Mouse (Mus musculus): ENCODE measurements around the gene Abcc12. TPM values are rescaled to one million over a fixed set of nuclear protein-coding genes. Genes with fewer than 3 reads are reported as not detected.

The Abcc12 gene
- total RNA-seq, 2 experiments from 2014 or later = not detected

- DNase-seq = peak; percentile 44
- intact Hi-C loops (cut with DNase I) = loop anchor here (5.0 kb wide), 1 partner anchor 838 kb away; no protein-coding TSS in a partner anchor
- peak overlapping the region; percentile 72; the same call in 1 of the 2 replicates for H3K27ac ChIP-seq
- no peak for TF ChIP-seq CTCF (IDR thresholded peaks at IDR 0.05)
- no peak overlapping the region for H3K4me3 ChIP-seq
Observed at GRCm38 (mm10) chr8:86535068-86535560, 45.4 kb downstream of the Abcc12 start.

- intact Hi-C loops (cut with DNase I) = no loop called here
- no peak for TF ChIP-seq CTCF (IDR thresholded peaks at IDR 0.05)
- DNase-seq = no peak
- Histone ChIP-seq H3K4me3 (no peak overlapping the region), H3K27ac (no peak overlapping the region)
Observed at GRCm38 (mm10) chr8:86529714-86530113, 50.8 kb downstream of the Abcc12 start.

- H3K4me3 ChIP-seq = no peak overlapping the region
- intact Hi-C loops (cut with DNase I) = no loop called here
- no peak overlapping the region for H3K27ac ChIP-seq
- no peak for DNase-seq
- TF ChIP-seq CTCF (IDR thresholded peaks at IDR 0.05) = no peak
Observed at GRCm38 (mm10) chr8:86527336-86528029, 53.0 kb downstream of the Abcc12 start.

GRCm38 (mm10) chr8:86526808-86527207, 53.7 kb downstream of the Abcc12 start:
- Histone ChIP-seq H3K4me3 (no peak overlapping the region), H3K27ac (no peak overlapping the region)
- no peak for TF ChIP-seq CTCF (IDR thresholded peaks at IDR 0.05)
- intact Hi-C loops (cut with DNase I) = no loop called here
- no peak for DNase-seq

- Histone ChIP-seq H3K27ac (no peak overlapping the region), H3K4me3 (no peak overlapping the region)
- no peak for DNase-seq
- intact Hi-C loops (cut with DNase I) = no loop called here
- no peak for TF ChIP-seq CTCF (IDR thresholded peaks at IDR 0.05)
Observed at GRCm38 (mm10) chr8:86514203-86514602, 66.3 kb downstream of the Abcc12 start.

GRCm38 (mm10) chr8:86512886-86513285, 67.6 kb downstream of the Abcc12 start:
- TF ChIP-seq CTCF (IDR thresholded peaks at IDR 0.05) = no peak
- DNase-seq = no peak
- intact Hi-C loops (cut with DNase I) = no loop called here
- no peak overlapping the region for H3K4me3 ChIP-seq
- no peak overlapping the region for H3K27ac ChIP-seq

- TF ChIP-seq CTCF (IDR thresholded peaks at IDR 0.05) = no peak
- no peak for DNase-seq
- Histone ChIP-seq H3K4me3 (no peak overlapping the region), H3K27ac (no peak overlapping the region)
- intact Hi-C loops (cut with DNase I) = no loop called here
Observed at GRCm38 (mm10) chr8:86512131-86512792, 68.2 kb downstream of the Abcc12 start.

GRCm38 (mm10) chr8:86501341-86501740, 79.1 kb downstream of the Abcc12 start:
- intact Hi-C loops (cut with DNase I) = no loop called here
- no peak for DNase-seq
- TF ChIP-seq CTCF (IDR thresholded peaks at IDR 0.05) = no peak

GRCm38 (mm10) chr8:86495056-86495455, 85.4 kb downstream of the Abcc12 start:
- intact Hi-C loops (cut with DNase I) = no loop called here
- no peak overlapping the region for H3K27ac ChIP-seq
- TF ChIP-seq CTCF (IDR thresholded peaks at IDR 0.05) = no peak
- H3K4me3 ChIP-seq = no peak overlapping the region
- no peak for DNase-seq

More at GRCm38 (mm10) chr8:86501341-86501740, 79.1 kb downstream of the Abcc12 start:
- no peak overlapping the region for H3K27ac ChIP-seq
- no peak overlapping the region for H3K4me3 ChIP-seq

GRCm38 (mm10) chr8:86493841-86494240, 86.6 kb downstream of the Abcc12 start:
- no peak for DNase-seq
- Histone ChIP-seq H3K4me3 (no peak overlapping the region), H3K27ac (no peak overlapping the region)
- intact Hi-C loops (cut with DNase I) = no loop called here
- no peak for TF ChIP-seq CTCF (IDR thresholded peaks at IDR 0.05)

- no peak for DNase-seq
- H3K4me3 ChIP-seq = no peak overlapping the region
- no peak overlapping the region for H3K27ac ChIP-seq
- intact Hi-C loops (cut with DNase I) = no loop called here
- no peak for TF ChIP-seq CTCF (IDR thresholded peaks at IDR 0.05)
Observed at GRCm38 (mm10) chr8:86485411-86485810, 95.1 kb downstream of the Abcc12 start.

GRCm38 (mm10) chr8:86484244-86484643, 96.2 kb downstream of the Abcc12 start:
- no peak overlapping the region for H3K27ac ChIP-seq
- DNase-seq = no peak
- H3K4me3 ChIP-seq = no peak overlapping the region
- no peak for TF ChIP-seq CTCF (IDR thresholded peaks at IDR 0.05)
- intact Hi-C loops (cut with DNase I) = no loop called here

- Histone ChIP-seq H3K27ac (no peak overlapping the region), H3K4me3 (no peak overlapping the region)
- intact Hi-C loops (cut with DNase I) = no loop called here
- no peak for DNase-seq
- no peak for TF ChIP-seq CTCF (IDR thresholded peaks at IDR 0.05)
Observed at GRCm38 (mm10) chr8:86482116-86482515, 98.4 kb downstream of the Abcc12 start.
